Mouse (Mus musculus) kidney, adult 11 months (tissue): ENCODE measurements around the gene Rab12.

Experiments used
- DNase-seq: peaks from one replicate; pipeline ENCODE4 v3.0.0; 2022

Gene Rab12

GRCm38 (mm10) chr17:66447007-66447312 is 72.6 kb downstream of the Rab12 start:
- no peak for DNase-seq

GRCm38 (mm10) chr17:66446196-66447006 is 73.1 kb downstream of the Rab12 start:
- DNase-seq = no peak
